Mouse (Mus musculus): ENCODE results near the gene Eif4e. TPM values are rescaled to one million over a fixed set of nuclear protein-coding genes. Genes with fewer than 3 reads are reported as not detected.

The Eif4e gene
- 2.8 and 3.5 TPM in 2 replicates for polyA plus RNA-seq (2012; rRNA removed; ENCODE audit: low replicate concordance)

GRCm38 (mm10) chr3:138526073-138526915 lies at the start of gene Eif4e:
Eif4e (plus strand) TSS chr3:138526179.

GRCm38 (mm10) chr3:138489327-138490033 lies 36.5 kb upstream of the Eif4e start, which contains the start of gene Metap1:
Metap1 (minus strand) TSS chr3:138489515.

Other genes with a start within 250 kb of the Eif4e start
- 93.2 and 104 TPM in 2 replicates for gene Adh6a, start 212.9 kb upstream of the Eif4e start, polyA plus RNA-seq (2012; rRNA removed; ENCODE audit: low replicate concordance)
- gene Adh6b, start 184.4 kb upstream of the Eif4e start, polyA plus RNA-seq (2012; rRNA removed; ENCODE audit: low replicate concordance): not detected in 2 replicates
- 3.4 and 9.0 TPM in 2 replicates for gene Adh4, start 110.7 kb upstream of the Eif4e start, polyA plus RNA-seq (2012; rRNA removed; ENCODE audit: low replicate concordance)
- 7.3 and 9.5 TPM in 2 replicates for gene Adh5, start 83.1 kb upstream of the Eif4e start, polyA plus RNA-seq (2012; rRNA removed; ENCODE audit: low replicate concordance)
- gene Metap1, start 36.7 kb upstream of the Eif4e start, polyA plus RNA-seq (2012; rRNA removed; ENCODE audit: low replicate concordance): 4.4 and 6.8 TPM in 2 replicates
- gene Tspan5, start 216.0 kb downstream of the Eif4e start, polyA plus RNA-seq (2012; rRNA removed; ENCODE audit: low replicate concordance): 6.5 and 29.3 TPM in 2 replicates

Data from duodenum, adult 2 months (tissue).